Mouse (Mus musculus): ENCODE results near the gene Cfap73. TPM values are rescaled to one million over a fixed set of nuclear protein-coding genes. Genes with fewer than 3 reads are reported as not detected.

Gene Cfap73
- polyA plus RNA-seq, 1 experiment from 2014 or later, result not detected

GRCm38 (mm10) chr5:120579211-120579897 lies 54.7 kb downstream of the Cfap73 start:
- H3K9ac ChIP-seq (ENCODE audit: low read length), result no peak overlapping the region
- no peak for DNase-seq (ENCODE audit: low spot score)
- no peaks in the 10 kb centered on the region for H3K27me3 ChIP-seq (ENCODE audit: control insufficient read depth, insufficient read depth, low read length)
- no peak overlapping the region for H3K4me2 ChIP-seq (ENCODE audit: low read depth, low read length, severe bottlenecking)
- ATAC-seq (replicated peaks; ENCODE audit: low FRiP score), result no peak
- H3K27ac ChIP-seq (ENCODE audit: low read depth, low read length), result no peak overlapping the region
- no peak overlapping the region for H3K4me3 ChIP-seq (ENCODE audit: low read depth, low read length)
- 81% methylated on average over 26 of the region's 26 CpGs for WGBS
- no peaks in the 10 kb centered on the region for H3K36me3 ChIP-seq (ENCODE audit: control insufficient read depth, insufficient read depth, low read length)
- no peaks in the 10 kb centered on the region for H3K9me3 ChIP-seq (ENCODE audit: control insufficient read depth, low read length)
- H3K4me1 ChIP-seq (replicated peaks; ENCODE audit: control insufficient read depth, insufficient read depth, low read length), result no peaks in the 10 kb centered on the region

GRCm38 (mm10) chr5:120578504-120579081 lies 55.4 kb downstream of the Cfap73 start:
- no peaks in the 10 kb centered on the region for H3K4me1 ChIP-seq (replicated peaks; ENCODE audit: control insufficient read depth, insufficient read depth, low read length)
- WGBS, result 76% methylated on average over 12 of the region's 12 CpGs
- no peaks in the 10 kb centered on the region for H3K9me3 ChIP-seq (ENCODE audit: control insufficient read depth, low read length)
- H3K4me3 ChIP-seq (ENCODE audit: low read depth, low read length), result no peak overlapping the region
- no peaks in the 10 kb centered on the region for H3K27me3 ChIP-seq (ENCODE audit: control insufficient read depth, insufficient read depth, low read length)
- no peak overlapping the region for H3K9ac ChIP-seq (ENCODE audit: low read length)
- H3K27ac ChIP-seq (ENCODE audit: low read depth, low read length), result no peak overlapping the region
- H3K4me2 ChIP-seq (ENCODE audit: low read depth, low read length, severe bottlenecking), result no peak overlapping the region
- DNase-seq (ENCODE audit: low spot score) (no peak), ATAC-seq (replicated peaks; ENCODE audit: low FRiP score) (no peak)
- no peaks in the 10 kb centered on the region for H3K36me3 ChIP-seq (ENCODE audit: control insufficient read depth, insufficient read depth, low read length)

Other genes starting within 250 kb of the Cfap73 start
- gene Lhx5, start 202.5 kb downstream of the Cfap73 start, polyA plus RNA-seq (2014; fragmentation: Nextera tagmentation; extraction: Ambion mirVana), result 22.7 and 25.2 TPM in 2 replicates
- 4.5 and 6.0 TPM in 2 replicates for gene Sdsl, start 161.4 kb downstream of the Cfap73 start, polyA plus RNA-seq (2014; fragmentation: Nextera tagmentation; extraction: Ambion mirVana)
- gene Sds, start 157.7 kb downstream of the Cfap73 start, polyA plus RNA-seq (2014; fragmentation: Nextera tagmentation; extraction: Ambion mirVana), result not detected in 2 replicates
- 29.8 and 31.2 TPM in 2 replicates for gene Plbd2, start 130.6 kb downstream of the Cfap73 start, polyA plus RNA-seq (2014; fragmentation: Nextera tagmentation; extraction: Ambion mirVana)
- gene Slc8b1, start 123.1 kb downstream of the Cfap73 start, polyA plus RNA-seq (2014; fragmentation: Nextera tagmentation; extraction: Ambion mirVana), result 2.9 and 3.3 TPM in 2 replicates
- 14.5 and 14.6 TPM in 2 replicates for gene Tpcn1, start 45.6 kb downstream of the Cfap73 start, polyA plus RNA-seq (2014; fragmentation: Nextera tagmentation; extraction: Ambion mirVana)
- 1.1 TPM in 2 replicates for gene Iqcd, start 45.2 kb downstream of the Cfap73 start, polyA plus RNA-seq (2014; fragmentation: Nextera tagmentation; extraction: Ambion mirVana)
- 10.2 and 10.6 TPM in 2 replicates for gene Rita1, start 21.6 kb downstream of the Cfap73 start, polyA plus RNA-seq (2014; fragmentation: Nextera tagmentation; extraction: Ambion mirVana)
- 45.2 and 45.7 TPM in 2 replicates for gene Ddx54, start 21.5 kb downstream of the Cfap73 start, polyA plus RNA-seq (2014; fragmentation: Nextera tagmentation; extraction: Ambion mirVana)
- not detected in 2 replicates for gene Rasal1, start 14.6 kb upstream of the Cfap73 start, polyA plus RNA-seq (2014; fragmentation: Nextera tagmentation; extraction: Ambion mirVana)
- 6.4 and 6.6 TPM in 2 replicates for gene Dtx1, start 77.7 kb upstream of the Cfap73 start, polyA plus RNA-seq (2014; fragmentation: Nextera tagmentation; extraction: Ambion mirVana)
- 0.15 TPM in 1 of 2 replicates, not detected in the other for gene Oas2, start 115.6 kb upstream of the Cfap73 start, polyA plus RNA-seq (2014; fragmentation: Nextera tagmentation; extraction: Ambion mirVana)
- gene Oas3, start 143.4 kb upstream of the Cfap73 start, polyA plus RNA-seq (2014; fragmentation: Nextera tagmentation; extraction: Ambion mirVana), result 0.12 and 0.27 TPM in 2 replicates
- gene Oas1e, start 161.3 kb upstream of the Cfap73 start, polyA plus RNA-seq (2014; fragmentation: Nextera tagmentation; extraction: Ambion mirVana), result not detected in 2 replicates
- gene Oas1c, start 178.3 kb upstream of the Cfap73 start, polyA plus RNA-seq (2014; fragmentation: Nextera tagmentation; extraction: Ambion mirVana), result 0.36 TPM in 1 of 2 replicates, not detected in the other
- gene Oas1f, start 213.1 kb upstream of the Cfap73 start, polyA plus RNA-seq (2014; fragmentation: Nextera tagmentation; extraction: Ambion mirVana), result not detected in 2 replicates
- not detected in 2 replicates for gene Oas1h, start 227.2 kb upstream of the Cfap73 start, polyA plus RNA-seq (2014; fragmentation: Nextera tagmentation; extraction: Ambion mirVana)